Comparison of ENCODE assay signal across 24 mouse cellular contexts in the genomic region with DNA sequence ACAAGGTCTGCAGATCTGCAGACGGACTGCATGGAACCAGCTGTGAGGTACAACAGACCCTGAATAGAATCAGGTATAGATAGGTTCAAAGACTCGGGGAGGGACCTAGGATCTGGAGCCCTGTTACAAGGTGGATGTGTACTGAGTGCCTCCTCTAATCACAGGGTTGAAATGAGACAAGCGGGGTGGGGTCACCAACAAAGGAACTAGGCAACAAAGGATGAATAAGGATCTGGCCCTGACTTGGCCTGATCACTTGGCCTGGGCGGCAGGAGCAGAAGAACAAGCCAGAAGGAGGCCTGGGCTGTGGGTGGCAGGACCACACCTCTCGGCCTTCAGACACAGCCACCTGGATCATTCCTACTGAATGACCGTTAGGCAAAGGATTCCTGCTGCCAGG.
"Had no signal": no experiment of that assay in that cellular context is flagged by ENCODE, and none has a peak within 500 bp of the region (broad histone marks: within the 10 kb centered on the region; RNA-seq: fewer than 3 reads in every experiment).

No protein-coding gene starts in this region.

- H3K9ac ChIP-seq: kidney, embryonic 15.5 days; limb, embryonic 12.5 days; limb, embryonic 15.5 days; liver, embryonic 14.5 days; liver, postnatal 0 days; lung, embryonic 14.5 days; midbrain, embryonic 12.5 days; neural tube, embryonic 12.5 days; neural tube, embryonic 15.5 days had no signal

- H3K27me3 ChIP-seq: kidney, embryonic 15.5 days; limb, embryonic 12.5 days; limb, embryonic 15.5 days; midbrain, embryonic 12.5 days; neural tube, embryonic 12.5 days; neural tube, embryonic 15.5 days had no signal

- H3K36me3 ChIP-seq: neural tube, embryonic 15.5 days had no signal

- H3K27ac ChIP-seq: kidney, embryonic 15.5 days; left cerebral cortex, adult 2 months; limb, embryonic 12.5 days; limb, embryonic 15.5 days; liver, embryonic 14.5 days; macrophage; midbrain, embryonic 12.5 days; neural tube, embryonic 12.5 days; neural tube, embryonic 15.5 days; stomach, postnatal 0 days had no signal

- DNase-seq: kidney, postnatal 10 days; kidney, postnatal 36 days; layer of hippocampus, postnatal 36 days; liver, postnatal 0 days; lung, embryonic 14.5 days; right cerebral cortex, adult 18-20 months; right cerebral cortex, postnatal 14 days; right cerebral cortex, postnatal 4 days; thymus, adult 2 months; thymus, postnatal 14 days; thymus, postnatal 4 days had no signal

- H3K4me3 ChIP-seq: kidney, embryonic 15.5 days; left cerebral cortex, adult 2 months; limb, embryonic 12.5 days; limb, embryonic 15.5 days; midbrain, embryonic 12.5 days; neural tube, embryonic 12.5 days; neural tube, embryonic 15.5 days had no signal

- H3K4me2 ChIP-seq: kidney, embryonic 15.5 days; limb, embryonic 12.5 days; limb, embryonic 15.5 days; liver, embryonic 11.5 days; lung, embryonic 14.5 days; midbrain, embryonic 12.5 days; neural tube, embryonic 12.5 days; neural tube, embryonic 15.5 days had no signal

- ATAC-seq: liver, postnatal 0 days; lung, postnatal 0 days; midbrain, embryonic 16.5 days had no signal

- H3K9me3 ChIP-seq: kidney, embryonic 15.5 days; limb, embryonic 12.5 days; limb, embryonic 15.5 days; midbrain, embryonic 12.5 days; neural tube, embryonic 12.5 days; neural tube, embryonic 15.5 days had no signal
